Mouse (Mus musculus): ENCODE data around the gene Rapgefl1. TPM values are rescaled to one million over a fixed set of nuclear protein-coding genes. Genes with fewer than 3 reads are reported as not detected.

Rapgefl1 gene
- polyA plus RNA-seq, 1 experiment from 2014 or later, result 1.1 TPM

GRCm38 (mm10) chr11:98837917-98838316 lies 1.3 kb downstream of the Rapgefl1 start:
- H3K9me3 ChIP-seq (replicated peaks; ENCODE audit: control insufficient read depth, low read length), result no peaks in the 10 kb centered on the region
- no peak overlapping the region for H3K9ac ChIP-seq (replicated peaks; ENCODE audit: low read length)
- no peak for DNase-seq (ENCODE audit: low spot score)
- no peaks in the 10 kb centered on the region; the same call in 1 of the 2 replicates for H3K4me1 ChIP-seq (ENCODE audit: control insufficient read depth, insufficient read depth, low read length)
- H3K27ac ChIP-seq (replicated peaks; ENCODE audit: low read depth, low read length), result no peak overlapping the region
- WGBS, result 53% methylated on average over 11 of the region's 11 CpGs
- H3K36me3 ChIP-seq (replicated peaks; ENCODE audit: control insufficient read depth, insufficient read depth, low read depth, low read length), result no peaks in the 10 kb centered on the region
- no peak overlapping the region for H3K4me2 ChIP-seq (ENCODE audit: low read depth, low read length)
- peaks cover 2% of the 10 kb centered on the region for H3K27me3 ChIP-seq (ENCODE audit: control insufficient read depth, insufficient read depth, low read length)
- no peak overlapping the region for H3K4me3 ChIP-seq (ENCODE audit: low read depth, low read length)
- ATAC-seq (replicated peaks; ENCODE audit: insufficient number of reproducible peaks, low FRiP score, low TSS enrichment, low read depth), result no peak

- H3K4me1 ChIP-seq (ENCODE audit: control insufficient read depth, insufficient read depth, low read length), result no peaks in the 10 kb centered on the region; the same call in 1 of the 2 replicates
- 76% methylated on average over 9 of the region's 9 CpGs for WGBS
- no peak for ATAC-seq (replicated peaks; ENCODE audit: insufficient number of reproducible peaks, low FRiP score, low TSS enrichment, low read depth)
Observed at GRCm38 (mm10) chr11:98838512-98838911, 1.9 kb downstream of the Rapgefl1 start.

GRCm38 (mm10) chr11:98839402-98839801 lies 2.8 kb downstream of the Rapgefl1 start:
- ATAC-seq (replicated peaks; ENCODE audit: insufficient number of reproducible peaks, low FRiP score, low TSS enrichment, low read depth) (no peak), DNase-seq (ENCODE audit: low spot score) (no peak)
- no peaks in the 10 kb centered on the region for H3K36me3 ChIP-seq (replicated peaks; ENCODE audit: control insufficient read depth, insufficient read depth, low read depth, low read length)
- no peaks in the 10 kb centered on the region; the same call in 1 of the 2 replicates for H3K4me1 ChIP-seq (ENCODE audit: control insufficient read depth, insufficient read depth, low read length)
- peaks cover 2% of the 10 kb centered on the region for H3K27me3 ChIP-seq (ENCODE audit: control insufficient read depth, insufficient read depth, low read length)
- H3K27ac ChIP-seq (replicated peaks; ENCODE audit: low read depth, low read length), result no peak overlapping the region
- WGBS, result 39% methylated on average over 6 of the region's 6 CpGs
- H3K4me3 ChIP-seq (ENCODE audit: low read depth, low read length), result no peak overlapping the region
- H3K9me3 ChIP-seq (replicated peaks; ENCODE audit: control insufficient read depth, low read length), result no peaks in the 10 kb centered on the region
- H3K4me2 ChIP-seq (ENCODE audit: low read depth, low read length), result no peak overlapping the region
- H3K9ac ChIP-seq (replicated peaks; ENCODE audit: low read length), result no peak overlapping the region

More at GRCm38 (mm10) chr11:98838512-98838911, 1.9 kb downstream of the Rapgefl1 start:
- Histone ChIP-seq H3K4me2 (ENCODE audit: low read depth, low read length) (no peak overlapping the region), H3K27me3 (ENCODE audit: control insufficient read depth, insufficient read depth, low read length) (peaks cover 2% of the 10 kb centered on the region), H3K9ac (replicated peaks; ENCODE audit: low read length) (no peak overlapping the region), H3K4me3 (ENCODE audit: low read depth, low read length) (no peak overlapping the region), H3K27ac (replicated peaks; ENCODE audit: low read depth, low read length) (no peak overlapping the region), H3K36me3 (replicated peaks; ENCODE audit: control insufficient read depth, insufficient read depth, low read depth, low read length) (no peaks in the 10 kb centered on the region), H3K9me3 (replicated peaks; ENCODE audit: control insufficient read depth, low read length) (no peaks in the 10 kb centered on the region)
- DNase-seq (ENCODE audit: low spot score), result no peak

GRCm38 (mm10) chr11:98839897-98840296 lies 3.3 kb downstream of the Rapgefl1 start:
- peaks cover 2% of the 10 kb centered on the region for H3K27me3 ChIP-seq (ENCODE audit: control insufficient read depth, insufficient read depth, low read length)
- 53% methylated on average over 10 of the region's 10 CpGs for WGBS
- H3K27ac ChIP-seq (replicated peaks; ENCODE audit: low read depth, low read length), result no peak overlapping the region
- no peaks in the 10 kb centered on the region; the same call in 1 of the 2 replicates for H3K4me1 ChIP-seq (ENCODE audit: control insufficient read depth, insufficient read depth, low read length)
- H3K4me2 ChIP-seq (ENCODE audit: low read depth, low read length), result no peak overlapping the region
- no peaks in the 10 kb centered on the region for H3K9me3 ChIP-seq (replicated peaks; ENCODE audit: control insufficient read depth, low read length)
- H3K36me3 ChIP-seq (replicated peaks; ENCODE audit: control insufficient read depth, insufficient read depth, low read depth, low read length), result no peaks in the 10 kb centered on the region
- H3K4me3 ChIP-seq (ENCODE audit: low read depth, low read length), result no peak overlapping the region
- DNase-seq (ENCODE audit: low spot score), result no peak
- no peak for ATAC-seq (replicated peaks; ENCODE audit: insufficient number of reproducible peaks, low FRiP score, low TSS enrichment, low read depth)
- no peak overlapping the region for H3K9ac ChIP-seq (replicated peaks; ENCODE audit: low read length)

DNA sequence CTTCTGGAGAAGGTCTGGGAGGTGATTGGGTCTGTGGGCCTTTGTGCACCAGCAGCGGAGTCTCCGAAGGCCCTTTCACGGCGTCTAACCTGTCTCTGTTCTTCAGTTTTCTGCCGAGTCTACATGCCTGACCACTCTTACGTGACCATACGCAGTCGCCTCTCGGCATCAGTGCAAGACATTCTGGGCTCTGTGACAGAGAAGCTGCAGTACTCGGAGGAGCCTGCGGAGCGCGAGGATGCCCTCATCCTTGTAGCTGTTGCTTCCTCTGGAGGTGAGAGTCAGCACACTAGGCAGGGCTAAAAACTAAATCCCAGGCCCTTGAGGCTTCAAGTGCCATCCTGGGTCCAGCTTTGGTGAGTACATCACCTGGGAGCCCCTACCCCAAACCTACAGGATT lies 9.4 kb downstream of the Rapgefl1 start:
- H3K27me3 ChIP-seq (ENCODE audit: control insufficient read depth, insufficient read depth, low read length), result no peaks in the 10 kb centered on the region
- H3K27ac ChIP-seq (replicated peaks; ENCODE audit: low read depth, low read length), result no peak overlapping the region
- H3K4me1 ChIP-seq (ENCODE audit: control insufficient read depth, insufficient read depth, low read length), result peaks cover 2% of the 10 kb centered on the region; the same call in 1 of the 2 replicates
- WGBS, result 58% methylated on average over 13 of the region's 13 CpGs
- no peak overlapping the region for H3K4me3 ChIP-seq (ENCODE audit: low read depth, low read length)
- H3K4me2 ChIP-seq (ENCODE audit: low read depth, low read length), result no peak overlapping the region
- DNase-seq (ENCODE audit: low spot score), result no peak
- H3K9me3 ChIP-seq (replicated peaks; ENCODE audit: control insufficient read depth, low read length), result no peaks in the 10 kb centered on the region
- H3K9ac ChIP-seq (replicated peaks; ENCODE audit: low read length), result 0 out of 2 replicates have a peak overlapping the region, but pooled peaks have one; percentile 4
- ATAC-seq (replicated peaks; ENCODE audit: insufficient number of reproducible peaks, low FRiP score, low TSS enrichment, low read depth), result no peak
- H3K36me3 ChIP-seq (replicated peaks; ENCODE audit: control insufficient read depth, insufficient read depth, low read depth, low read length), result no peaks in the 10 kb centered on the region

- WGBS, result 65% methylated on average over 19 of the region's 19 CpGs
- Histone ChIP-seq H3K9ac (replicated peaks; ENCODE audit: low read length) (no peak overlapping the region), H3K4me1 (ENCODE audit: control insufficient read depth, insufficient read depth, low read length) (peaks cover 2% of the 10 kb centered on the region; the same call in 1 of the 2 replicates), H3K4me2 (ENCODE audit: low read depth, low read length) (no peak overlapping the region), H3K4me3 (ENCODE audit: low read depth, low read length) (no peak overlapping the region), H3K9me3 (replicated peaks; ENCODE audit: control insufficient read depth, low read length) (no peaks in the 10 kb centered on the region), H3K27ac (replicated peaks; ENCODE audit: low read depth, low read length) (no peak overlapping the region), H3K36me3 (replicated peaks; ENCODE audit: control insufficient read depth, insufficient read depth, low read depth, low read length) (no peaks in the 10 kb centered on the region), H3K27me3 (ENCODE audit: control insufficient read depth, insufficient read depth, low read length) (no peaks in the 10 kb centered on the region)
- ATAC-seq (replicated peaks; ENCODE audit: insufficient number of reproducible peaks, low FRiP score, low TSS enrichment, low read depth) (no peak), DNase-seq (ENCODE audit: low spot score) (no peak)
Observed at GRCm38 (mm10) chr11:98846865-98847604, 10.4 kb downstream of the Rapgefl1 start.

- no peaks in the 10 kb centered on the region for H3K36me3 ChIP-seq (replicated peaks; ENCODE audit: control insufficient read depth, insufficient read depth, low read depth, low read length)
- no peaks in the 10 kb centered on the region for H3K27me3 ChIP-seq (ENCODE audit: control insufficient read depth, insufficient read depth, low read length)
- peaks cover 5% of the 10 kb centered on the region; the same call in 1 of the 2 replicates for H3K4me1 ChIP-seq (ENCODE audit: control insufficient read depth, insufficient read depth, low read length)
- H3K4me3 ChIP-seq (ENCODE audit: low read depth, low read length), result no peak overlapping the region
- H3K4me2 ChIP-seq (ENCODE audit: low read depth, low read length), result no peak overlapping the region
- 9% methylated on average over 19 of the region's 19 CpGs for WGBS
- no peak overlapping the region for H3K27ac ChIP-seq (replicated peaks; ENCODE audit: low read depth, low read length)
- no peaks in the 10 kb centered on the region for H3K9me3 ChIP-seq (replicated peaks; ENCODE audit: control insufficient read depth, low read length)
- no peak; the same call in 1 of the 2 replicates for ATAC-seq (replicated peaks; ENCODE audit: insufficient number of reproducible peaks, low FRiP score, low TSS enrichment, low read depth)
- peak; percentile 16 for DNase-seq (ENCODE audit: low spot score)
- peak overlapping the region; percentile 1; the same call in 1 of the 2 replicates for H3K9ac ChIP-seq (replicated peaks; ENCODE audit: low read length)
Observed at GRCm38 (mm10) chr11:98849196-98849894, 12.8 kb downstream of the Rapgefl1 start.
